Mouse (Mus musculus): ENCODE results near the gene Pdzrn3. TPM values are rescaled to one million over a fixed set of nuclear protein-coding genes. Genes with fewer than 3 reads are reported as not detected.

Pdzrn3 gene
- total and polyA plus RNA-seq, 3 experiments: not detected

DNA sequence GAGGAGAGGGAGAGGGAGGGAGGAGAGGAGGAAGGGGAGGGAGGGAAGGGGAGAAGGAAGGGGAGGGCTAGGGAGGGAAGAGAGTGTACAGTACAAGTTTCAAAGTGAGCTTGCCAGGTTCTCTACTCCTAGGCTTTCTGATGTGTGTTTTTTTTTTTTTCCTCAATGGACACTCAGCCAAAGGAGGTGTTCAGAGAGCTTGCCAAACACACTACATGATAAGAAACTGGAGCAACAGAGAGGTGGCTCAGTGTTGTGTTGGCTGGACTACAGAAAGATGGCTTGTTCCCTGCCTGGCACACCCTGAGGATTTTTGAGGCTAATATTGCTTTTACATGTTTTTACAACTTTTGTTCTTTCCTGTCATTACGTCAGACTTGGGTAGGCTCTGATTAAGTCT is 26.6 kb downstream of the Pdzrn3 start:
- H3K27me3 ChIP-seq (replicated peaks): no peaks in the 10 kb centered on the region
- no peaks in the 10 kb centered on the region for H3K79me2 ChIP-seq (replicated peaks; ENCODE audit: control insufficient read depth, extremely low read depth, insufficient read depth, poor library complexity, severe bottlenecking)
- no peak overlapping the region for H3K9ac ChIP-seq (ENCODE audit: insufficient read depth, low read depth)
- no peak overlapping the region for H3K4me2 ChIP-seq (ENCODE audit: insufficient read depth, low read depth, poor library complexity, severe bottlenecking)
- TF ChIP-seq RAD21 (IDR thresholded peaks at IDR 0.05; ENCODE audit: low read depth, low read length): no peak
- TF ChIP-seq GABPA (IDR thresholded peaks at IDR 0.05; ENCODE audit: insufficient replicate concordance, low read depth, low read length): no peak
- no peak for TF ChIP-seq PAX5 (IDR thresholded peaks at IDR 0.05; ENCODE audit: low read length)
- TF ChIP-seq EP300 (IDR thresholded peaks at IDR 0.05; ENCODE audit: low read length): no peak
- no peak for TF ChIP-seq POLR2AphosphoS2 (IDR thresholded peaks at IDR 0.05; ENCODE audit: low read depth, low read length)
- no peak for TF ChIP-seq JUN (IDR thresholded peaks at IDR 0.05; ENCODE audit: insufficient read depth, low read depth, low read length)
- no peak for TF ChIP-seq USF2 (conservative IDR thresholded peaks at IDR 0.05; ENCODE audit: low read depth, low read length)
- TF ChIP-seq MEF2A (IDR thresholded peaks at IDR 0.05; ENCODE audit: borderline replicate concordance, low read depth, low read length): no peak
- no peak for TF ChIP-seq POLR2A (IDR thresholded peaks at IDR 0.05; ENCODE audit: low read depth, low read length)
- TF ChIP-seq MAZ (IDR thresholded peaks at IDR 0.05; ENCODE audit: low read depth, low read length): no peak
- TF ChIP-seq ZNF384 (IDR thresholded peaks at IDR 0.05; ENCODE audit: low read depth, low read length): no peak
- no peak for TF ChIP-seq NRF1 (IDR thresholded peaks at IDR 0.05; ENCODE audit: low read depth, low read length)
- TF ChIP-seq USF1 (IDR thresholded peaks at IDR 0.05; ENCODE audit: low read depth, low read length): no peak
- no peak for TF ChIP-seq CHD2 (IDR thresholded peaks at IDR 0.05; ENCODE audit: low read length)
- TF ChIP-seq RCOR1 (conservative IDR thresholded peaks at IDR 0.05; ENCODE audit: low read depth, low read length): no peak
- no peak for TF ChIP-seq CHD1 (IDR thresholded peaks at IDR 0.05; ENCODE audit: low read depth, low read length)
- no peak for TF ChIP-seq NELFE (IDR thresholded peaks at IDR 0.05; ENCODE audit: low read depth, low read length)
- no peak overlapping the region for H3K4me3 ChIP-seq (replicated peaks in 1 of 3; ENCODE audit: low read depth in 2 of 3, low read length in 2 of 3, poor library complexity in 1 of 3)
- H3K27ac ChIP-seq (ENCODE audit: insufficient read depth, low read depth): no peak overlapping the region
- H3K4me1 ChIP-seq (ENCODE audit: control insufficient read depth in 1 of 2, insufficient read depth in 2 of 2): no peaks in the 10 kb centered on the region
- no peaks in the 10 kb centered on the region for H3K36me3 ChIP-seq (replicated peaks in 1 of 2; ENCODE audit: control insufficient read depth in 1 of 2, insufficient read depth in 1 of 2, low read length in 1 of 2)
- peaks cover 56% of the 10 kb centered on the region for H3K9me3 ChIP-seq (replicated peaks; ENCODE audit: low read length)
- in situ Hi-C loops (cut with MboI; ENCODE audit: low pct_ligation_motif_present, low pct_unique_long_range_greater_than_20kb, low sequenced_read_pairs) (no loop called here), dilution Hi-C loops (cut with MboI; ENCODE audit: extremely low pct_ligation_motif_present, extremely low pct_unique_long_range_greater_than_20kb, low sequenced_read_pairs) (no loop called here)
- DNase-seq (ENCODE audit: extremely low read depth): no peak

DNA sequence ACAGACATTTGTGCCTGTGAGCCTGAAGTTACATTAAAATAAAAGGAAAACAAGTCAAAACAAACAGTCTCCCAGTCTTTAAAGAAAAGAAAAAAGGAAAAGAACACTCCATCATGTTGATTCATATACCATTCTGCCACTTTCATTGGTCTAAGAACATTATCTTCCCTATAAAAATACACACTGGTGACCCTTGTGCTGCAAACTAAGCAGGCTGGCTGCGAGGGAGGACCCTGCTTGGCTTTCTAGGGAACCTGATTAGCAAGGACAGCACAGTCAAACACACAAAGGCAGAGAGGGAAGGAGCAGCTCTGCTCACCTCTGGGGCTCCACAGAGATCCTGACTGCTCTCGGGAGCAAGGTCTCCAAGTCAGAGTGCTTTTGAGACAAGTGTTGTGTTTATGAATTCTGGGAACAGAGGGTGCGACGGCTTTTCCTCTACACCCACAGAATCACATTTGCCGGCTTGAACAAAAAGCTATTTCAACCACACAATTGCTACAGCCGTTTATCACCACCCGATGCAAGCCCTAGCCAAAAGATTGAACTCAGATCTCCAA is 27.2 kb downstream of the Pdzrn3 start:
- Histone ChIP-seq H3K9ac (ENCODE audit: insufficient read depth, low read depth) (no peak overlapping the region), H3K27me3 (replicated peaks) (no peaks in the 10 kb centered on the region), H3K79me2 (replicated peaks; ENCODE audit: control insufficient read depth, extremely low read depth, insufficient read depth, poor library complexity, severe bottlenecking) (no peaks in the 10 kb centered on the region), H3K4me1 (ENCODE audit: control insufficient read depth in 1 of 2, insufficient read depth in 2 of 2) (no peaks in the 10 kb centered on the region), H3K4me2 (ENCODE audit: insufficient read depth, low read depth, poor library complexity, severe bottlenecking) (no peak overlapping the region), H3K36me3 (replicated peaks in 1 of 2; ENCODE audit: control insufficient read depth in 1 of 2, insufficient read depth in 1 of 2, low read length in 1 of 2) (no peaks in the 10 kb centered on the region), H3K9me3 (replicated peaks; ENCODE audit: low read length) (peaks cover 61% of the 10 kb centered on the region), H3K27ac (ENCODE audit: insufficient read depth, low read depth) (no peak overlapping the region), H3K4me3 (replicated peaks in 1 of 3; ENCODE audit: low read depth in 2 of 3, low read length in 2 of 3, poor library complexity in 1 of 3) (no peak overlapping the region)
- in situ Hi-C loops (cut with MboI; ENCODE audit: low pct_ligation_motif_present, low pct_unique_long_range_greater_than_20kb, low sequenced_read_pairs) (no loop called here), dilution Hi-C loops (cut with MboI; ENCODE audit: extremely low pct_ligation_motif_present, extremely low pct_unique_long_range_greater_than_20kb, low sequenced_read_pairs) (no loop called here)
- TF ChIP-seq SIN3A (IDR thresholded peaks at IDR 0.05; ENCODE audit: low read length): no peak
- no peak for TF ChIP-seq JUN (IDR thresholded peaks at IDR 0.05; ENCODE audit: insufficient read depth, low read depth, low read length)
- no peak for TF ChIP-seq ETS1 (conservative IDR thresholded peaks at IDR 0.05; ENCODE audit: low read depth, low read length)
- TF ChIP-seq USF1 (IDR thresholded peaks at IDR 0.05; ENCODE audit: low read depth, low read length): no peak
- TF ChIP-seq SMC3 (IDR thresholded peaks at IDR 0.05; ENCODE audit: low read depth, low read length): no peak
- no peak for TF ChIP-seq MAX (IDR thresholded peaks at IDR 0.05; ENCODE audit: low read length)
- no peak for TF ChIP-seq TCF12 (IDR thresholded peaks at IDR 0.05; ENCODE audit: low read depth, low read length)
- TF ChIP-seq NELFE (IDR thresholded peaks at IDR 0.05; ENCODE audit: low read depth, low read length): no peak
- TF ChIP-seq MEF2A (IDR thresholded peaks at IDR 0.05; ENCODE audit: borderline replicate concordance, low read depth, low read length): no peak
- no peak for TF ChIP-seq POLR2A (IDR thresholded peaks at IDR 0.05; ENCODE audit: low read depth, low read length)
- TF ChIP-seq EP300 (IDR thresholded peaks at IDR 0.05; ENCODE audit: low read length): no peak
- TF ChIP-seq RCOR1 (conservative IDR thresholded peaks at IDR 0.05; ENCODE audit: low read depth, low read length): no peak
- TF ChIP-seq MAFK (IDR thresholded peaks at IDR 0.05; ENCODE audit: insufficient replicate concordance, low read length): no peak
- no peak for TF ChIP-seq ZMIZ1 (IDR thresholded peaks at IDR 0.05; ENCODE audit: low read depth, low read length)
- DNase-seq (ENCODE audit: extremely low read depth): no peak
